Mouse (Mus musculus) bone marrow, adult 2 months (tissue): Measurements from ENCODE around the gene Olfml3. TPM values are rescaled to one million over a fixed set of nuclear protein-coding genes. Genes with fewer than 3 reads are reported as not detected.

Experiments
- H3K27ac ChIP-seq: fragments of 200-500 bp; 2 replicates; pipeline ENCODE4 v1.5.1; 2012; ENCODE audit warnings: low read depth, mild to moderate bottlenecking, control low read depth, inconsistent platforms, low read length; ENCODE audit not compliant: control insufficient read depth, poor library complexity, insufficient read depth
- H3K4me1 ChIP-seq: fragments of 200-500 bp; 2 replicates; pipeline ENCODE4 v1.6.1; 2011; ENCODE audit warnings: low read length; ENCODE audit not compliant: control insufficient read depth, insufficient read depth
- H3K4me3 ChIP-seq: fragments of 200-500 bp; replicated peaks from 2 replicates; pipeline ENCODE3; 2011; ENCODE audit warnings: mild to moderate bottlenecking, low read depth, low read length, control low read depth; ENCODE audit not compliant: control insufficient read depth
- CTCF ChIP-seq: fragments of 200-500 bp; IDR thresholded peaks from 2 replicates; pipeline ENCODE4 v1.5.1; 2011; ENCODE audit warnings: low read length, control low read depth; ENCODE audit not compliant: control insufficient read depth, insufficient read depth
- POLR2A ChIP-seq: fragments of 200-500 bp; IDR thresholded peaks from 2 replicates; pipeline ENCODE4 v1.6.1; 2011; ENCODE audit warnings: low read depth, mild to moderate bottlenecking, control low read depth, low read length, borderline replicate concordance; ENCODE audit not compliant: control insufficient read depth
- WGBS: fragments of 180-500 bp; shearing (Covaris S2); methylation state at CpG from one replicate; pipeline ENCODE4 v1.1.7; 2018; 5-methylcytosine and 5-hydroxymethylcytosine counted together
- polyA plus RNA-seq: library from polyadenylated mRNA; stranded (reverse); fragments of >200 nt; gene quantifications from 2 replicates; pipeline ENCODE4 v1.2.4, GENCODE M21; 2011; ENCODE audit warnings: low replicate concordance; ENCODE audit not compliant: missing spikeins, insufficient read depth, insufficient read length

The Olfml3 gene
- polyA plus RNA-seq, 1 experiment, result 5.1 TPM

DNA sequence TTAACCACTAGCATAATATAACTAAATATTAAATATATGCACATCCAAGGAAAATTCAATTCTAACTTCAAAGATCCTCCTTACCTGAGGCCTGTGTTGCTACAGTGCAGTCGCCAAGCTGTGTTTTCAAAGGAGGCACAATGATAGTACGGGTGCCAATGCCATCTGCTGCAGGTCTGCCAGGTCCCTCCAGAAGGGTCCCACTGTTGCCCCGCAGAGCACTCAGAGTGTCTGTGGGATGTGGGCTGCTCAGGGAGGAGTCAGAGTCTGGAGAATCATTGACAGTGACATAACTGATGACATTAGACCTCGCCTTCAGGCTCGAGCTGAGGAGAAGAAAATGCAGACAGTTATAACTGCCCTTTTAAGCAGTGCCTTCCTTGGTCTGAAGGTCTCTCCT, 8.9 kb upstream of the Olfml3 start:
- TF ChIP-seq POLR2A, result no peak
- Histone ChIP-seq H3K27ac (no peak overlapping the region), H3K4me3 (no peak overlapping the region), H3K4me1 (peaks cover 3% of the 10 kb centered on the region; the same call in 1 of the 2 replicates)
- whole genome bisulfite sequencing, result 82% methylated on average over 5 of the region's 5 CpGs

DNA sequence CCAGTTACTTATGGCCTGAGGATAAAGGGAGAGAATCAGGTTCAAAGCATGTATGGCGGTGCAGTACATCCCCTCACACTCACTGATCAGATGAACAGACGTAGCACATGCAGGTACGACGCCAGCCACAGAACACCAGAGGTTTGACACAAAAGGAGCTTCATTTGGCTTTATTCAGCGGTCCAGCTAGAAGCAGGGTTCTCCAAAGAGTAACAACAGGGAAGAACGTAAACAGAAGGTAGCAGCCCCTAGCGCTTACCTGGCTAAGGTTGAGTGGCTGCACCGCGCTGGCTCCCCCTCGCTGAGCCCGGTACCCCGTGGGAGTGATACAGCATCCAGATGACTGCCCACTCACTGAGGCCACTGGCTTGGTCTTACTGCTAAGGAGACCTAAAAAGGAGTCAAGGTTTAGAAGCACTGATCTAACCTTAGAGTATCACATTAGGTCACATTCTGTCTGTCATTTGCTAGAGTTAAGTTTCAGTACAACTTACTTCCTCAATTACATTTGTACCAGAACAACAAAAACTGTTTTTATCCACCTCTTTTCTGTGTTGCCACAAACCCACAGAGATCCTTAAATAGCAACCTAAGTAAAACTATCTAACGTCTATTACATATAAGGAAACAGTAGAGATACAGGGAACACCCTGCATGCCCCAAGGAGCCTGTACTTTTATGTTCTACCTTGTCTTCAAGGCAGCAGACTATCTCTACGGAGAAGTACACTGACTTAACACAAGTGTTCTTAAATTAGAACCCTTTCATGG, 7.4 kb upstream of the Olfml3 start:
- TF ChIP-seq POLR2A (no peak), CTCF (no peak)
- 72% methylated on average over 14 of the region's 14 CpGs for WGBS
- H3K4me3 ChIP-seq, result no peak overlapping the region
- H3K27ac ChIP-seq, result peak overlapping the region; percentile 80
- H3K4me1 ChIP-seq, result peaks cover 3% of the 10 kb centered on the region; the same call in 1 of the 2 replicates

DNA sequence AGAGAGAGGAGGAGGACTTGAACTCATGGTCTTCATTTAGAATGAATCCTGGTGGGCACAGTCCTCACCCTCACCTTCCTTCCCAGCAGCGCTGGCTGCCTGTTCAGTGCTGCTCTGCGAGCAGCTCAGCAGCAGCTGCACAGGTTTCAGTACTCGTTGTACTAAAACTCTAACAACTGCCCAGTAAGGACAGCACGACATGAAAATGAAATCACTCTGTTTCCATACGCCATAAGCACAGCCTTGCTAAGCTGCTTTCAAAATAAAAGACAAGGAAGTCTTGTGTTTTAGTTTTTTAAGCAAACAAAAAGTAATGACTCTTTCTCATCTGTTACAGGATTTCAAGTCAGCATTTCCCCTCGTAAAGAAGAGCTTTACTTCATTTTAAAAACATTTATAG, 5.4 kb upstream of the Olfml3 start:
- H3K4me1 ChIP-seq, result peaks cover 3% of the 10 kb centered on the region; the same call in 1 of the 2 replicates
- no peak for TF ChIP-seq CTCF
- 76% methylated on average over 6 of the region's 6 CpGs for WGBS
- no peak overlapping the region for H3K27ac ChIP-seq
- no peak overlapping the region for H3K4me3 ChIP-seq

DNA sequence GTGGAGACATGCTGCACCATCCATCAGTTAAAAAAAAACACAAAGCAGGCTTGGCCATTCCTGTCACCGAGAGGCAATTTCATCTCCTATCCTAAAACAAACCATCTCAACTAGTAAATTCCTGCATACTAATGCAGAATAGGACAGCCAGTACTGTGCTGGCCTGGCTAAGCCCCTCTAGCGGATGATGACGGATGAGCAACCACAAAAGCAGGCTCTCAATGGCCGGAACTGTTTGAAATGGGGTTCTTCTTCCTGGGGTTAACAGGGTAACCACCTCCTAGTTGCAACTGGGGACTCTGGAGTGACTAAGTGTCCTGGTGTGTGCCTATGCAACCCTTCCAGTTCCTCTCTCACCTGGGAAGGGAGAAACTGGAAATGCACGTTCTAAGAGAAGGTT, 2.5 kb upstream of the Olfml3 start:
- Histone ChIP-seq H3K4me1 (peaks cover 3% of the 10 kb centered on the region; the same call in 1 of the 2 replicates), H3K4me3 (no peak overlapping the region), H3K27ac (no peak overlapping the region)
- no peak for TF ChIP-seq POLR2A
- TF ChIP-seq CTCF, result no peak
- 53% methylated on average over 5 of the region's 5 CpGs for WGBS

GRCm38 (mm10) chr3:103739329-103739728, 1.5 kb upstream of the Olfml3 start, which contains the start of gene Gm10964:
Gene Gm10964 (plus strand): TSS chr3:103739366.
- WGBS, result 89% methylated on average over 1 of the region's 1 CpGs

GRCm38 (mm10) chr3:103737061-103737754, 593 bp downstream of the Olfml3 start:
- no peak overlapping the region for H3K27ac ChIP-seq
- 74% methylated on average over 16 of the region's 16 CpGs for WGBS
- no peak for TF ChIP-seq CTCF
- no peak for TF ChIP-seq POLR2A

More at GRCm38 (mm10) chr3:103739329-103739728, 1.5 kb upstream of the Olfml3 start, which contains the start of gene Gm10964:
- no peak within 1 kb of the TSS for H3K27ac ChIP-seq
- TF ChIP-seq POLR2A (no peak), CTCF (no peak)
- H3K4me3 ChIP-seq, result no peak within 1 kb of the TSS
- no peaks in the 10 kb centered on the region for H3K4me1 ChIP-seq

GRCm38 (mm10) chr3:103735776-103736600, 1.8 kb downstream of the Olfml3 start:
- TF ChIP-seq POLR2A (no peak), CTCF (no peak)
- H3K4me1 ChIP-seq, result no peaks in the 10 kb centered on the region
- WGBS, result 93% methylated on average over 28 of the region's 28 CpGs

More at GRCm38 (mm10) chr3:103737061-103737754, 593 bp downstream of the Olfml3 start:
- no peaks in the 10 kb centered on the region for H3K4me1 ChIP-seq
- no peak overlapping the region for H3K4me3 ChIP-seq

More at GRCm38 (mm10) chr3:103735776-103736600, 1.8 kb downstream of the Olfml3 start:
- Histone ChIP-seq H3K4me3 (no peak overlapping the region), H3K27ac (no peak overlapping the region)
